Mouse (Mus musculus) c-Kit-positive CD71-positive TER-119-negative erythroid progenitor cells, embryonic 14.5 days (primary cell): ENCODE data around the gene Paxbp1.
A peak's percentile ranks its signal among the peaks of the same experiment; 100 is the strongest.

Experiments
- DNase-seq: peaks from one replicate; pipeline ENCODE4 v3.0.0-alpha.2; 2013; ENCODE audit warnings: low read depth

Gene Paxbp1

GRCm38 (mm10) chr16:90996327-90997243, 47.8 kb downstream of the Paxbp1 start:
- DNase-seq: no peak

DNA sequence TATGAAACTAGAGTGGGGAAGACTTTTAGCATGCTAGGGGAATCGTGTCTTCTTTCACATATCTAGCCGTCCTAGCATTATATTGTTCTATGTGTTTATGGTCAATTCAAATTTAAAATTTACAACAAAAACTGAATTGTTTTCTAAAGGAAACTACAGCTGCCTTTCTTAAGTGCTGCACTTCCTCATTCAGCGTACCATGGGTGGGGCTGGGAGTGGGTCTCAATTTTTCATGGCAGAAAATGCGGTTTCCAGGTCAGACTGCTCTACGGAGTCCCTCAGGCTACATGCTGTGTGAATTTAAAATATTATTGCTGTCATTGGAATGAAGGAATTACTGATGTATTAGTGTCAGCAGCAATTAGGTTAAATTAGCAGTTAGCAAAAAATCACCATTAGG, 48.8 kb downstream of the Paxbp1 start:
- no peak for DNase-seq

DNA sequence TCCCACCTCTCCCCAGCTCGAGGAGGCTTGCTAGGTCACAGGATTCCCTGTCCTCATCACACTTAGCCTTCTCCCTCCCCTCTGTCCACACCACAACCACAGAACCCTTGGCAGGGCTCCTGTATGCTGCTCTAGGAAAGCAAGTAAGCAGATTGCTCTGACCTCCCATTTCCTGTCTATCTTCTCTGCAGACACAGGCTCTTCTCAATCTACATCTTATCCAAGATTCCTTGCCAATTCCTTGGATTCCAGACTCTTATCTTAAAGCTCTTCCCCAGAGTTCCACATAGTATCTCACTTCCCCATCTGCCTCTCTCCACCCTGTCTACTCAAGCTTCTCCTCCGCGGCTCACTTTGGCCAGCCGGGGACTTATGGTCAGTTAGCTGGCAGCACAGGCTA, 49.3 kb downstream of the Paxbp1 start:
- DNase-seq: no peak

GRCm38 (mm10) chr16:90989162-90989561, 55.2 kb downstream of the Paxbp1 start:
- no peak for DNase-seq

DNA sequence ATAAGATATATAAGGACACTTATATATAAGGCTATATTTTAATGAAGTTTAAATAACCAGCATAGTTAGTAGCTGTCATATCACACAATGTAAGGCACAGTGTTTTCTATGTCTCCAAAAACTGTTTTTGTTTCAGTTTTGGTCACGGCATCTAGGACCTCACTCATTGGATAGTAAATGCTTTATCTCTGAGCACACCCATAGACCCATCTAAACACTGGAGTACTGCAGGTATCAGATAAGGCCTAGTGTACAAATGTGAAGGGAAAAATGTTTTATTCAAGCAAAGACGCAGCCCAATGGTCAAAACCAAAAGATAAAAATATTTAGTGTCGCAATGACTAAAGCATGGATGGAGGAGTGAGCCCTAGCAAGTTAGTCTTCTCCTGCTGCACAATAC, 55.7 kb downstream of the Paxbp1 start:
- DNase-seq: peak; percentile 84

- no peak for DNase-seq
Measured at GRCm38 (mm10) chr16:90988039-90988438, 56.3 kb downstream of the Paxbp1 start.

- DNase-seq: no peak
Measured at GRCm38 (mm10) chr16:90971004-90971403, 73.3 kb downstream of the Paxbp1 start.

DNA sequence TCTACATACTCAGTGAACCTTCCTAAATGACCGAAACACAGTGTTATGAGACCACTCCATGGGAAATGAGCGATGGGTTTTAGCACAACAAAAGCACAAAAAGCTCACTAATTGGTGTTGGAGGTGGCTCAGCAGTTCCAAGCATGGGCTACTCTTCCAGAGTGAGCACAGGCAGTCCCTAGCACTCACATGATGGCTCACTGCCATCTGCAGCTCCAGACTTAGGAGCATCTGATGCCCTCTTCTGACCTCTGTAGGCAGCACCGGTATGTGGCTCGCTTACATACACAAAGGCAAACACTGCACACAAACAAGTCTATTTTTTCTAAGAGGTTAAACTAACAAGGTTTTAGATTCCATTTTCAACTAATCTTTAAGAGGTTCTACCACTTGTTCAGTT, 78.1 kb downstream of the Paxbp1 start:
- no peak for DNase-seq

- peak; percentile 81 for DNase-seq
Measured at GRCm38 (mm10) chr16:90964302-90964701, 80.0 kb downstream of the Paxbp1 start.
